Mouse (Mus musculus): ENCODE results near the gene Hdac4. TPM values are rescaled to one million over a fixed set of nuclear protein-coding genes. Genes with fewer than 3 reads are reported as not detected.

Gene Hdac4
- polyA plus RNA-seq, 1 experiment = 0.35 TPM

DNA sequence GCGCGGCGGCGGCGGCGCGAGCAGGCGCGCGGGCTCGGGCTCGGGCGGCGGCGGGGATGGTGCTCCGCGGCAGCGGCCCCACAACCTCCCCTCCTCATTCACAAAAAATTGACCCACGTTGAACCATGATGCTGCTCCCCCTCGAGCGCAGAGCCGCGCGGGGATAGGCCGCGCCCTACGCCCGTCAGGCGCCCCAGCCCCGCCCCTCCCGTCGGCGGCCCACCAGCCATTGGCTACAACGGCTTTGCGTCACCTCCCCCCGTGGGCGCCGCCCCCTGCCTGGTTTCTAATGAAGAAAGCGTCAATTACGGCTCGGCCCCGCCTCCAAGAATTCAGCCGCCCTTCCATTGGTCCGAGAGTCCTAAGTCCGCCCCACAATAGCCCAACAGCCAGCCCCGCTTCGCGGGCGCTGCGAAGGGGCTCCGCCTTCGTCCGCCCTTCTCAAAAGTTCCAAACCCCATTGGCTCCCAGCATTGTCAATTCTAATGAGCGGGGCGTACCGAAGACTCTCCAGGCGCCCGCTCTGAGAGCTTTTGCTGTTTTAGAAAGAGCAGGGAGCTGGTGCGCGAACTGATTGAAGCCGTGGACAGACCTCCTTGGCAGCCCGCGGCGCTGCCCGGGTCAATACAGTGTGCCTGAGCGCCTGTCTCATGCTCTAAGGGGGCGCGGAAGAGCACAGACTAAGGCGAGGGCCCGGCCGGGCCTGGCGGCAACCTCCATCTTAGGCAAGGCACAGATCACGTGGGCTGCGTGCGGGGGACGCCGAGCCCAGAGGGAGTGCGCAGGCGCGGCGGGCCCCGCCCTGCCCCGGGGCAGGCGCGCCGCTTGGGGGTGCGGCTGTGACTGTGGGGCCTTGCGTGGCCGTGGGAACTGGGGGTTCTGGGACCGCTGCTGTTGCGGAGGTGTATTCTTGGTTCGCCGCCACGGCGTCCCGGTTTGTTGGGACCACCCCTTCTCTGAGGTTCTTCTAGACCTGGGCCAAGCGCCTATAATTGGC lies 15.1 kb downstream of the Hdac4 start:
- TF ChIP-seq TAL1 (IDR thresholded peaks at IDR 0.05; ENCODE audit: low read length) (no peak), GATA1 (IDR thresholded peaks at IDR 0.05; ENCODE audit: low read length) (no peak)
- H3K9me3 ChIP-seq (ENCODE audit: control insufficient read depth, low read length) = no peaks in the 10 kb centered on the region
- peak overlapping the region; percentile 85 for H3K4me3 ChIP-seq (replicated peaks)
- peaks cover 3% of the 10 kb centered on the region; the same call in 1 of the 2 replicates for H3K27me3 ChIP-seq (ENCODE audit: control insufficient read depth)
- H3K36me3 ChIP-seq (ENCODE audit: control insufficient read depth) = no peaks in the 10 kb centered on the region
- H3K4me1 ChIP-seq (ENCODE audit: control insufficient read depth) = peaks cover 27% of the 10 kb centered on the region

GRCm38 (mm10) chr1:92179489-92180006 lies 16.0 kb downstream of the Hdac4 start:
- TF ChIP-seq GATA1 (IDR thresholded peaks at IDR 0.05; ENCODE audit: low read length) = no peak
- no peak for TF ChIP-seq TAL1 (IDR thresholded peaks at IDR 0.05; ENCODE audit: low read length)
- Histone ChIP-seq H3K4me3 (replicated peaks) (peak overlapping the region; percentile 85), H3K27me3 (ENCODE audit: control insufficient read depth) (peaks cover 3% of the 10 kb centered on the region; the same call in 1 of the 2 replicates), H3K4me1 (ENCODE audit: control insufficient read depth) (peaks cover 27% of the 10 kb centered on the region), H3K36me3 (ENCODE audit: control insufficient read depth) (no peaks in the 10 kb centered on the region), H3K9me3 (ENCODE audit: control insufficient read depth, low read length) (no peaks in the 10 kb centered on the region)

DNA sequence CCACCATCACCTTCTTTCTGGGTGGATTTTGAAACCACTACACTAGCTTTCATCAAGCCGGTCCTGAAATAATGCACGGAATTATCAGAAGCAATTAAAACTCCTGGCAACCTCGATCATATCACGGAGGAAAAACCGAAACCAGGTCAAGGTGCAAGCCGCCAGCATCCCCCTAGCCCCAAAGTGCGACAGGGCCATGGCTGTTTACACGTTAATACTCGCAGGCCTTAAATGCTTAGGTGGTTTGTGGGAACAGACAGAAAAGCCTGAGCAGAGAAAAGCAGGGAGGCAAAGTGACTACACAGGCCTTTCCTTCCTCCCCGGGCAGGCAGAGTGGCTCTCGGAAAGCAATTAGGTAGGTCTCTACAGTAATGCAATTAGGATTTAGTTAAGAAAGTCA lies 16.4 kb downstream of the Hdac4 start:
- H3K4me3 ChIP-seq (replicated peaks) = peak overlapping the region; percentile 85
- H3K36me3 ChIP-seq (ENCODE audit: control insufficient read depth) = no peaks in the 10 kb centered on the region
- H3K9me3 ChIP-seq (ENCODE audit: control insufficient read depth, low read length) = no peaks in the 10 kb centered on the region
- TF ChIP-seq TAL1 (IDR thresholded peaks at IDR 0.05; ENCODE audit: low read length) = no peak
- TF ChIP-seq GATA1 (IDR thresholded peaks at IDR 0.05; ENCODE audit: low read length) = no peak
- peaks cover 3% of the 10 kb centered on the region; the same call in 1 of the 2 replicates for H3K27me3 ChIP-seq (ENCODE audit: control insufficient read depth)
- H3K4me1 ChIP-seq (ENCODE audit: control insufficient read depth) = peaks cover 27% of the 10 kb centered on the region

- H3K4me1 ChIP-seq (ENCODE audit: control insufficient read depth) = peaks cover 27% of the 10 kb centered on the region
- TF ChIP-seq GATA1 (IDR thresholded peaks at IDR 0.05; ENCODE audit: low read length) (no peak), TAL1 (IDR thresholded peaks at IDR 0.05; ENCODE audit: low read length) (no peak)
- H3K4me3 ChIP-seq (replicated peaks) = peak overlapping the region; percentile 85
- H3K9me3 ChIP-seq (ENCODE audit: control insufficient read depth, low read length) = no peaks in the 10 kb centered on the region
- H3K36me3 ChIP-seq (ENCODE audit: control insufficient read depth) = no peaks in the 10 kb centered on the region
- H3K27me3 ChIP-seq (ENCODE audit: control insufficient read depth) = peaks cover under 1% of the 10 kb centered on the region; the same call in 1 of the 2 replicates
Observed at GRCm38 (mm10) chr1:92178021-92178895, 17.2 kb downstream of the Hdac4 start.

DNA sequence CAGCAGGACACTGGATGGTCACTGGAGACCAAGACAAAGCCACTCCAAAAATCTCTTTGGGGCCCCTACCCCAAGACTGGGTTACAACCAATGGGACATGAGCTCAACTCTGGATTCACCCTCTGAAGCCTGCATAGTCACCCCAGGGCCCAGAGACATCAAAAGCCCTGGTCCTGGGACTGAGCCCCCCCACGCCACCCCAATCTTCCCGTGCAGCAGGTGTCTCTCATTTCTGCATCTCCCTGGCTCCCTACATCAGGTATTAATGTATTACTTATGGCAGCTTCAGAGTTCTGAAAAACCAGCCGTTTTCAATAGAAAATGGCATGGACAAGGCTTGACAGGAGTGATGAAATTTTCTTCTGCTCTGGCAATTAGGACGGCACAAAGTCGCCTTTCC lies 17.9 kb downstream of the Hdac4 start:
- TF ChIP-seq GATA1 (IDR thresholded peaks at IDR 0.05; ENCODE audit: low read length) = no peak
- no peak for TF ChIP-seq TAL1 (IDR thresholded peaks at IDR 0.05; ENCODE audit: low read length)
- H3K4me3 ChIP-seq (replicated peaks) = no peak overlapping the region
- H3K27me3 ChIP-seq (ENCODE audit: control insufficient read depth) = no peaks in the 10 kb centered on the region
- H3K9me3 ChIP-seq (ENCODE audit: control insufficient read depth, low read length) = no peaks in the 10 kb centered on the region
- H3K4me1 ChIP-seq (ENCODE audit: control insufficient read depth) = peaks cover 27% of the 10 kb centered on the region
- no peaks in the 10 kb centered on the region for H3K36me3 ChIP-seq (ENCODE audit: control insufficient read depth)

GRCm38 (mm10) chr1:92177196-92177595 lies 18.3 kb downstream of the Hdac4 start:
- TF ChIP-seq TAL1 (IDR thresholded peaks at IDR 0.05; ENCODE audit: low read length) = no peak
- no peak for TF ChIP-seq GATA1 (IDR thresholded peaks at IDR 0.05; ENCODE audit: low read length)
- Histone ChIP-seq H3K27me3 (ENCODE audit: control insufficient read depth) (no peaks in the 10 kb centered on the region), H3K4me3 (replicated peaks) (no peak overlapping the region), H3K36me3 (ENCODE audit: control insufficient read depth) (no peaks in the 10 kb centered on the region), H3K4me1 (ENCODE audit: control insufficient read depth) (peaks cover 27% of the 10 kb centered on the region), H3K9me3 (ENCODE audit: control insufficient read depth, low read length) (no peaks in the 10 kb centered on the region)

- H3K9me3 ChIP-seq (ENCODE audit: control insufficient read depth, low read length) = no peaks in the 10 kb centered on the region
- peaks cover 16% of the 10 kb centered on the region for H3K4me1 ChIP-seq (ENCODE audit: control insufficient read depth)
- TF ChIP-seq GATA1 (IDR thresholded peaks at IDR 0.05; ENCODE audit: low read length) (no peak), TAL1 (IDR thresholded peaks at IDR 0.05; ENCODE audit: low read length) (no peak)
- peaks cover 2% of the 10 kb centered on the region for H3K36me3 ChIP-seq (ENCODE audit: control insufficient read depth)
- H3K4me3 ChIP-seq (replicated peaks) = no peak overlapping the region
- H3K27me3 ChIP-seq (ENCODE audit: control insufficient read depth) = no peaks in the 10 kb centered on the region
Observed at GRCm38 (mm10) chr1:92175266-92175665, 20.2 kb downstream of the Hdac4 start.

GRCm38 (mm10) chr1:92174898-92175255 lies 20.6 kb downstream of the Hdac4 start:
- Histone ChIP-seq H3K9me3 (ENCODE audit: control insufficient read depth, low read length) (no peaks in the 10 kb centered on the region), H3K4me3 (replicated peaks) (no peak overlapping the region), H3K4me1 (ENCODE audit: control insufficient read depth) (peaks cover 16% of the 10 kb centered on the region), H3K27me3 (ENCODE audit: control insufficient read depth) (no peaks in the 10 kb centered on the region), H3K36me3 (ENCODE audit: control insufficient read depth) (peaks cover 2% of the 10 kb centered on the region)
- TF ChIP-seq GATA1 (IDR thresholded peaks at IDR 0.05; ENCODE audit: low read length) = no peak
- TF ChIP-seq TAL1 (IDR thresholded peaks at IDR 0.05; ENCODE audit: low read length) = no peak
